Mouse (Mus musculus) thymus, adult 2 months (tissue): Measurements from ENCODE around the gene Atxn3.

Experiments
- CTCF ChIP-seq: fragments of 200-500 bp; IDR thresholded peaks from 2 replicates; pipeline ENCODE4 v1.5.1; 2012; ENCODE audit warnings: mild to moderate bottlenecking, control low read depth, low read length, moderate library complexity, borderline replicate concordance; ENCODE audit not compliant: control insufficient read depth, poor library complexity, insufficient read depth; ENCODE audit errors: extremely low read depth
- POLR2A ChIP-seq: fragments of 200-500 bp; IDR thresholded peaks from 2 replicates; pipeline ENCODE4 v1.6.1; 2012; ENCODE audit warnings: mild to moderate bottlenecking, low read length, control low read depth, moderate library complexity; ENCODE audit not compliant: control insufficient read depth, poor library complexity, insufficient read depth; ENCODE audit errors: extremely low read depth

- no peak for TF ChIP-seq CTCF
- TF ChIP-seq POLR2A = no peak
Measured at GRCm38 (mm10) chr12:101976651-101977403, 18.8 kb upstream of the Atxn3 start.
